Mouse (Mus musculus): ENCODE measurements at regions not wholly inside any gene's neighbourhood (a gene's known extent, or its start where the extent isn't known, plus 50 kb on each side); places are given as distances from the start of the nearest gene placed in this dataset.

DNA sequence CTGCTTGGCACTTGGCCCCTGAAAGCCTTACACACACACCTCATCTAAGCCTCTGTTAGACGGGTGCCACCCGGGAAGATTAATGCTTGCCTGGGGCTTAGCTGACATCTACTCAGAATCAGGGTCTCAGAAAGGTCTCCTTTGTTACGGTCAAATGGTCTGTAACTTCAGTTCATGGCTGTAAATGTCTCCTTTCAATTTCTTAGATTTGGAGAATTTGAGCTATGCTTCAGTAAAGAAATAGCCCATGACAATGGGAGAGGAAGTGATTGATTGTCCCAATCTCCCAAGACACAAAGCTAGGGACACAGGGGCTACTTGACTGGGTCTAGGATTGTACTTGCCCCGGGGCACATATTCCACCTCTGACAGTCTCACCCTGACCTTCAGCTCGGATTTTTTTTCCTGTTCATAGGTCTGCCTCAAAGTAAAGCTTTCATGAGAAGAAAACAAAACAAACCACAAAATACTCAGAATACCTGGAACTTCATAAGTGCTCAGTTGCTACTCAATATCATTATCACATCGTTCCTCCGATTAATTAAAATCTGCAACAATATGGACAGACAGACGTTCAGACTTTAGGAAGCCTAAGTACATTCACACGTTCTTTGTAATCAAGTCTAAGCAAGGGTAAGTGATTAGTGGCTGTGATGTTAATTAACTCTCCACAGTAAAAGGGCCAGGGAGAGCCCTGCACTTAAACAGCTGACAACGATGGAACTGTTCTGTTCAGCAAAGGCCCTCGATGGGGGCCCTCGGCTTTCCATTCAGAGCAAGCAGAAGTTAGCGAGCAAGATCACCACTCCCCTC, 132.9 kb upstream of the Slco3a1 start:
- DNase-seq: no peak

DNA sequence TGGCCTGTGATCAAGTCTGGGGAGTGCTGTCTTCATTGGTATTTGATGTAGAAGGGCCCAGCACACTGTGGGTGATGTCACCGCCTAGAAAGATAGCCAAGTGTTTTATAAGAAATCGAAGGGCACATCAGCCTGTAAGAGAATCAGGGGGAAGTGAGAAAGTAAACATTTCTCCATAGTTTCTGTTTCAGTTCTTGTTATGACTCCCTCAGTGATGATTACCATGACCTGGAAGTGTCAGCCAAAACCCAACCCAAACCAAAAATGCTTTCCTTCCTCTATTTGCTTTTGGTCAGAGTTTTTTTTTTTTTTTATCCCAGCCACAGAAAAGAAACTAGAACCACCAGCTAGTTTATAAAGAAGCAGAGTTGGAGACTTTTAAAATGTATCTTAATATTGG, 129.4 kb upstream of the Slco3a1 start:
- DNase-seq: no peak

DNA sequence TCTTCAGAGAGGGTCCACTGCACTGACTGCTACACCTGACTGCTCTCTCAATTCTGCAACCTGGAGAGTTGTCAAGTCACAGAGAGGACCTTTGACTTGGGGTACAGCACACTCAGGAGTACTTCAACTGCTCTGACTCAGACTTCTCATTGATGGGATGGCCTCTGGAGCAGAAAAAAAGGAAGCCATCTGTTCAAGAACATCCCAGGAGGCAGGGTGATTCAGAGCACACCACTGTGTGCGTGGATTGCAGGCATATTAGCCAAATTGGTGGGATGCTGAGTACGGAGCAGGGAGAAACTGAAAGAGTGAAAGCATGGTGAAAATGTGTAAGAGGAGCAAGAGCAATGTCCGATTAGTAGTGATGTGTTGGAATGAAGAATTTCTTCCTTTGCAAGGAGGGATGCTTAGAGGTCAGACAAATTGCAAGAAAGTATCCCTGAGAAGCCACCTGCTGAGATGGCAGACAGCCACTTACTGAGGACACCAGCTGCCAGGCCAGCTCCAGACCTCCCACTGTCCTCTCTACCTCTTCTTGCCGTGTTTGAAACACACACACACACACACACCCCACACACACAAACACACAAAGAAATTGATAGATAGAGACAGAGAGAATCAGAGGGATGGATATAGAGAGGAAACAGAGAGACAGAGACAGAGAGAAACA, 119.2 kb upstream of the Slco3a1 start:
- DNase-seq: no peak

DNA sequence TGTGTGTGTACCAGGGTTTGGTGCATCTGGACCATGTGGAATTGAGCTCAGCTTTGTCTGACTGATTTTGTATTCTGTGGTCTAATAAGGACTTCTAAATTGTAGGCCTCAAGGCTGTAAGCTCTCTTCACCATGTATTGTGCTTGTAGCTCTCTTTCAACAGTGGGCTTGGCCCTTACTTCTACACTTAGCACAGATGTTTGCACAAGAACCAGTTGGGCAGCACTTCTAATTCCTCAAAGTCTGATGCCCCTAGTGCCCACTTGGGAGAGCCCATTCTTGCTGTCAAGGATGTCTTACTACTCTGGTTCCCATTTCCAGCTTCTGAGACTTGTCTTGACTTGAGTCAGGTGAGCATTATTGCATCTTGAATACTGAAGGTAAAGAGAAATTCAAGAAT, 114.5 kb upstream of the Slco3a1 start:
- no peak for DNase-seq

DNA sequence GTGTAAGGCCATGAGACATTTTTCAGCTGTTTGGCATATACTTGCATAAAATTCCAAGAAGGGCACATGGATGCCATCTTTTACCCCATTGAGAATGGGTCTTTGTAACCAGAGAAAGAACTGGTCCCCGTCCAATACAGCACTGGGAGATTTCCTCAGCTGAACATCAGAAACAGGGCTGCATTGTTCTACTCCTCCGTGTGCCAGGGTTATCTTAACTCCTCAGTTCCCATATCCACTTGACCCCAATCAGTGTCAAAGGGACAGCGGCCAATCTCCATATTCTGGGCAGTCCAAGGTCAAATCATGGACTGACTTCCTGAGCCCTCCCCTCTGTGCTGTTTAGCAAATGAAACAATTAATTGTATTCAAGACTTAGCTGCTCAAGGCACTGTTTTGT, 112.5 kb upstream of the Slco3a1 start:
- no peak for DNase-seq

DNA sequence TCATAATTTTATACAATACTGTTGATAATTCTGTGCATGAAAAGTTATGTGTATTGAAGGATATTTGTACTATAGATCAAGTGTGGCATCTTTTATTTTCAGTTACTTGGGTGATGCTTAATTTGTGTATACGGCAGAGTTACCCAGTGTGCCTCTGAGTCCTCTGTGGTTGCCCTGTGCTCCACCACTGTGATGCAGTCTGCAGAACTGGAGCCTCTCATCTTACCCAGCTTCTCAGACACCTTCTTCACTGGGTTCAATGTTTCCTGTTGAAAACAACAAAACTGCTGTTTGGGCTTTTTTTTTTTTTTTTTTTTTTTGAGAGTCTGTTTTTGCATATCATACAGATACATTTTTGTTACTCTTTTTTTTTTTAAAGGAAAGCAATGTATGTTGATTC, 109.2 kb upstream of the Slco3a1 start:
- DNase-seq: no peak

DNA sequence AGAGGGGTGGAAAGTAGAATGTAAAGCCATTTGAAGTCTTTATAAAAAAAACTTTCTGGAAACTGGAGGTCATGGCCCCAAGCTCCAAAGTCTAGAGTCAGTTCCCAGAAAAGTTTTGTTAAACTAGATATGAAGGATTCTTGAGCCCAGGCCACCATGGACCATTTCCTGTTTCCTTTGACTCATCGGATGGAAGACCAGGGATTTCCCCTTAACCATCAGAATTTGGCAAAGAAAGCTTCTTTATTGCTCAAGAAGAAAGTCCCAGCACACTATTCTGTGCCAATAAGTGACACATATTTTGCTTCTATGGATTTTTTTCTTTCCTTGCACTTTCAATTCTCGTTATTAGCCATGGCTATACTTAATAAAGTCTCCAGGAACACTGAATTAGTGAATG, 92.7 kb upstream of the Slco3a1 start:
- DNase-seq: no peak

DNA sequence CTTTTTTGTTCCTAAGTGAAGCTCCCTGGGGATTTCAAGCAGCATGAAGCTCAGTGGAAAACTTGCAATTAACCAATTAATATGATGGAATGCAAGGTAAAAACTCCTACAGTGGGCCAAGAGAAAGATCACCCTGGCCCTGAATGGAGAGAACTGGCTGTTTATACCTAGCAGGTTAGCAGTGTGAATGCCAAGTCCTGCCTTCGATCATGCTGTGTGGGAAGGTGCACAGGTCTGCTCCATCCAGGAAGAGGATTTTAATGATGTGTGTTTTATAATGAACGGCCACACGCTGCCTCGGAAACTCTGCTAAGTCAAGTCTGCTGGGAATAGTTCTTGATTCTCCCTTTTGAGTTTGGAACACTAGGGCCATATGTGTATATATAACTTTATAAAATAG, 85.6 kb upstream of the Slco3a1 start:
- DNase-seq: no peak

DNA sequence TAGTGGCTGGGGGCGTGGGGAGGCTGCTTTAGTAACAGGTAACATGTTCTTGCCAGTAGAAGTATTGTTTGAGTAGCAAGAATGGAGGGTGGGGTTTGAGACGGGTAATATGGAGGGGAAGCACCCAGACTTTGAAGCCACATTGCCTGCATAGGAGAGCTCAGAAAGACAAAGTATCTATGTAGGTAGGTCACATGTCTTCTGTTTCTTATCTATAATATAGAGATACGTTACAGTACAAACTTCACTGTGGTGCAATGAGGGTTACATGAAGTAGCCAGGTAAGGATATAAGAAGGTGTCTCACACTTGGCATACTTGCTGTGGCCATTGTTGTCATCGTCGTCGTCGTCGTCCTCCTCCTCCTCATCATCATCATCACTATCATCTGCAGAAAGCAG, 77.6 kb upstream of the Slco3a1 start:
- DNase-seq: no peak

DNA sequence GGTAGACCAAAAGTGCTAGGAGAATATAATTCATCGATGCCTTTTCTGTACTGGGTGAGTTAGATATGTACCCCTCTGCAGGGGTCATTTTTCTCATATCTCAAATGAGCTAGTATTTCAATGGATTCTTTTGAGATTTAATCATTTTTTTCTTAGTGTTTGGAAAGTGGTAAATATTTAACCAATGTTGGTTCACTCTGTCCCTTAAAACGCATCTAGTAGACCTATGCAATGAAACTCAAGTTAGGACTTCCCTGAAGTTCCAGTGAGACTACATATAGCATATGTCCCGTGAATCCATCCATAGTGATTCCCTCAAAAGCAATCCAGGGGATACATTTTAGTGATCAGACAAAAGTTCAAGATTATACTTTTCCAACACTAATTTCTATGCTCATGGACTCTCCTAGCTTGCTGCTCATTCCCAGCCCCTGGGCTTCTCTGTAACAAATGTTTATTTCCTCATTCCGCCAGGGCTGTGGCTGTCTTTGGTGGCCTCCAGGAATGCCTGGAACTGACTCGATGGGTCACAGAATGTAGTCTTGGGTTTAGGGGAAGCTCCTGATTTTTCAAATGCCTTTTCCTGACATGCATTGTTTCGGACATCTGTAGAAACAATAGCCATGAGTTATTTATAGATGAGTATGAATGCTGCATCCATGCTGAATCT, 74.4 kb upstream of the Slco3a1 start:
- no peak for DNase-seq
